Mouse (Mus musculus): ENCODE data around the gene Zfp39.

The Zfp39 gene

GRCm38 (mm10) chr11:58903511-58904409, at the start of gene Zfp39:
Zfp39 (minus strand) TSS chr11:58904225.
- peak; percentile 95 for DNase-seq (ENCODE audit: low spot score)

DNA sequence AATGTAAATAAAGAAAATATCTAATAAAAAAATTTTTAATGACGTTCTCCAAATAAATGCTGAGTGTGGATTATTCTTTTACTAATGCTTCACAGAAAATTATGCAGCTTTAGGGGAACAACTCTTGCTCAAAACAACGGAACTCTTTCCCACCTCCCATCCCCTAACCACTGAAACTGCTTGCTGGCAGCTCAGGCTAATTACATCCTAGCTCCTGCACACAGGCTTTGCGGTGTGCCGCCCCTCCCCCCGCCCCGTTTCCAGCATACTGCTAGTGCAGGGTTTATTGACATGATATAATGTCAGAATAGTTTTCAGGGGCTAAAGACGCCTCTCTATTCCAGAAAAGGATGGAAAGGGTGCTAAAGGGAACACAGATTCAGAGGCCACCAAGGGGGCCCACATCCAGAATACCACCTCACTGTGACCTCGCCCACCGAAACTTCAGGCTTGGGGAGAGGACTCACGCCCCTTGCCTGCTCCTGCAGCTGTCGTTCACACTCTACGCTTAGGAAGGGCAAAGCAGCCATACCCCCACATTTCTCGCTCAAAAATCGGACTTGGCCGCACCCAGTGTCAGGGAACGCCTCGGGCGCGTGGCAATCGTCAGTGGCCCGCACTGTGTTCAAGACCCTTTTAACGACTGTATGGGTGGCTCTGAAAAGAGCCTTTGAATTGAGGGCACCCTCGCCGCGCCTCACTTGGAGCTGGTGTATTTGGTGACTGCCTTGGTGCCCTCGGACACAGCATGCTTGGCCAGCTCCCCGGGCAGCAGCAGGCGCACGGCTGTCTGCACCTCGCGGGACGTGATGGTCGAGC, 49.5 kb upstream of the Zfp39 start:
- no peak for DNase-seq (ENCODE audit: low spot score)

GRCm38 (mm10) chr11:58951210-58951609, 47.2 kb upstream of the Zfp39 start:
- DNase-seq (ENCODE audit: low spot score): no peak

DNA sequence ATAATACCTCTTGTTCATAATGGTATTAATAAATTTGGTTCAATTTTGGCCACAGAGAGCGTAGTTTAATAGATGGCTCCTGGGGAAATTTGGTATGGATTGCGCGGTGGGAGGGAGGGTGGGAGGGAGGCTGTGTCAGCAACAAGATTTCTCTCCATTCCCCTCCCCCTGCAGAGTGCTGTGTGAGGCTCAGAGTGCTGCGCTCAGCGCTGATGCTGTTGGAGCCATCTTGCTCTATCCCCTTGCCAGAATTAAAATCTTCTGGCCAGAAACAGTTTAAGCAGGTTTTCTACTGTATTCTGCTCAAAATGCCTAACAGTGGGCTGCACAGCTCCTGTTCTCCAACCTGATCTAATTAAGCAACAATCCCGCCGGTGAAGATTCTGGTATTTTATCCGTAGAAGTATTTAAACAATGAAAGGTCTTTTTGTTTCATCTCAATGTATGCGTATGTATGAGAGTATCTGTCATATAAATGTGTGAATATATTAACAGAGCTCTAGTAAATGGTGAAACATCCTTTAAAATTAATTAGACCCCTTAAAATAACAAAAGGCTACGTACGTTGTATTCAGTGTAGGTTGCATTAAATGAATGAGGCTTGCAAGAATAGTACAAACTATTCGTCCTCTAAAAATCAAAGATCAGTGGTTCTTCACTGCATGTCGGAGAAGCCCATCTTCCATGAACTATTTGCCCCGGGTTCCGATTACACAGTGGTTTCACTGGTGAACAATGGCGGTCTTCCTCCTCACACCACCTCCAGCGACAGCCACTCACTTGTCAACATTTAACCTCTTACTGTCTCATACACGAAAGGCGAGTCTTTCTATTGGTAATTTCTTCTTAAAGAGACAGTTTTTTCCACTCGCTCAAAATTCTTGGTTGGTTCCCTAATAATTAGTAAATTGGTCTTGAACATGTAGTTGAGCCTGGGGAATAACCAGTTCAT, 45.7 kb upstream of the Zfp39 start:
- no peak for DNase-seq (ENCODE audit: low spot score)

- peak; percentile 15 for DNase-seq (ENCODE audit: low spot score)
Observed at GRCm38 (mm10) chr11:58948542-58949479, 44.8 kb upstream of the Zfp39 start, which contains the start of gene Hist3h2ba. Hist3h2ba (plus strand) TSS chr11:58948920.

- no peak for DNase-seq (ENCODE audit: low spot score)
Observed at GRCm38 (mm10) chr11:58947798-58948528, 43.9 kb upstream of the Zfp39 start.

GRCm38 (mm10) chr11:58947306-58947705, 43.3 kb upstream of the Zfp39 start:
- DNase-seq (ENCODE audit: low spot score): no peak

DNA sequence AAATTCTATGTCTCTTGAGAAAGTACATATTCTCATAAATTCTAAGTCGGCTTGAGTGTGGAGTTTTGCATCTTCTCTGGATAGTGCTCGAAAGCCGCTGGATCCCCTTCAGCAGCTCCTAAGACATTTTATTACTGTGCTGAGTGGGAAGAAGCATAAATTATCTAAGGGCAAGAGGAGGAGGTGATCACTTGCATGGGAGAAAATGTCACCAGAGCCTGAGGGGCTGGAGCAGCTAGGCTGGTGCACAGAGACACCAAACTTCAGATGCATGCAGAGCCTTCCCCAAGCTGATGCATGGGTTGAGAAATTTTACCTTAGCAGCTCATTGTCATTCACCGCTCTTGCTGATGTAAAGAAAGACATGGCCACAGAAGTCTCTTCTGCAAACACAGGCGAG, 40.1 kb upstream of the Zfp39 start:
- no peak for DNase-seq (ENCODE audit: low spot score)

DNA sequence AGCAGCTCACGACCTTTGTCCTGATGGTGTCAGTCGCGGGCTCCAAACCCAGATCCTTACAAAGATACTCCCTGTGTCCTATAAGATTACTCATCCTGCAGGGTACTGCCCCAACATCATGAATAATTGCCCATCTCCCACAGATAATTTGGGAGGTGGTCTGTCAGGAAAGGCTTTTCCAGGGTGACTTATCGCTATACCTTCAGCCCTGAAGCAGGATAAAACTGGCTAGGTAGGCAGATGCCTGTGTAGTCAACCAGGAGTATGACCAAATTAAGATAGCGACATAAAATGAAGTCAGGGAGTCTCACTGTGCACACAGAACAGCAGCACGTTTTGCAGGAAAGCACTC, 35.0 kb upstream of the Zfp39 start:
- DNase-seq (ENCODE audit: low spot score): no peak

GRCm38 (mm10) chr11:58938322-58939087, 34.5 kb upstream of the Zfp39 start, which contains the start of gene Rnf187:
Rnf187 (minus strand) TSS chr11:58938916.
- peak; percentile 90 for DNase-seq (ENCODE audit: low spot score)

DNA sequence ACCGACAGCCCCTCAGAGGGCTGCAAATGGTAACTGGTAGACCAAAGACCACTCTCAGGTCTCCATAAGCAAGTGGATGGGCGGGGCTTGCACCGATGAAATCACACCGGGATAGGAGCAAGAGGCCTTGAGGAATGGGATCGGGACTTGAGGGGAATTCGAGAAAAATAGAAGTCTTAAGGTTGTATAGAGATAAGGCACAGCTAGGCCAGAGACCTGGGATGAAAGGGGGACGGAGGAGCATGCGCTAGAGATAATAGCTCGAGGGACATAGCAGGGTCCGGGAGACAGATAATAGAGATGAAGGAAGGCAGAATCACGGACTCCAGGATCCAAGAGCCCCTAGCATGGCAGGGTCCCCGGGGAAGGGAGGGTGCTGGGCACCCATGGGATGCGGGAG, 33.9 kb upstream of the Zfp39 start:
- no peak for DNase-seq (ENCODE audit: low spot score)

DNA sequence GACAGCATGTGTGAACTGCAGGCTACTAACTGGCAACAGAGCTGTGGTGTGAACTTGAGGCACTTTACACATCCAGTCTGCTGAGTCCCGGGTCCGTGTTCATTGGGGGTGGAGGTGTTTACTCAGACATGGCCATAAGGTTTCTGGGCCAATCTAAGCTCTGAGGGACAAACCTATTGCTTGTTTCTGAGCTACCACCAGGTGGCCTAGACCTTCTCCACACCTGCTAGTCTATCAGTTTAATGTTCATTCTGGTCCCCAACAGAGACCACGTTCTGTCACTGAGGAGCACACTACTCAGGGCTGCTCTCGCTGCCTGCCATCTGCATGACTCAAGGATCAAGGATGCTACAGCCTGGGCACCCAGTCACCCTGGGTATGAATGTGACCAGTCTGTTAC, 27.6 kb upstream of the Zfp39 start:
- no peak for DNase-seq (ENCODE audit: low spot score)

GRCm38 (mm10) chr11:58930254-58930653, 26.2 kb upstream of the Zfp39 start:
- no peak for DNase-seq (ENCODE audit: low spot score)

DNA sequence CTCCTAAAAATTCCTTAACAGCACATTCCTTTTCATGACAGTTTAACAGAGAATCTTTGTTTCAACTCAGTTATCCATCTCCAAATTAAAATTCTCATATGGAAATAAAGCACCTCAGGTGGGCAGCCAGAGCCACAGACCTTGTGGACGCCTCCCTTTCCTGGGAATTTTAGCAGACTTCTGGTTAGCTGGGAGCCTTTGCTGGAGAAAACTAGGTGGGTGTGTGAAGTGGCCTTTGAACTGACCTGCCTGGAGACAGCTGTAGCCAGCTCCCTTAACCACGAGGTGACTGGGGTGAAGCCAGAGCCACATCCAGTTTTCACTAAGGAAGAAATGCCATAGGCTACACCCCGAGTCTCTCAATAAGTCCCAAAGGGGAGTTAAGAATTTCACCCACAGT, 25.6 kb upstream of the Zfp39 start:
- no peak for DNase-seq (ENCODE audit: low spot score)

DNA sequence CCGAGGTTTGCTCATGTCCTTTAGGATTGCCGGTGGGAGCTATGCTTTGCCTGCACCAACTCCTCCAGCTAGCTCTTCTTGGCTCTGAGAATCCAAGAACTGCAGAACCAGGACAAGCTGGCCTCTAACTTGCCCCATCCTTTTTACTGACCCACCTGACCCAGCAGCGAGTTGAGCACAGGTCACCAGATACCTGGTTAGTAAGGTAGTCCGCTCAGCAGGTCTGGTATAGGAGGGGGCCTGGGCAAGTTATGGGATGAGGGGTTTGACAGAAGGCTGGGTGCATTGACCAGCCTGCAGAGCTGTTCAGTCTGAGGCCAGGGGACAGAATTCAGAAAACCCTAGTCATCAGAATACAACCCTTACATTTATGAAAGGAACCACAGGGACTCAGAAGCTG, 25.0 kb upstream of the Zfp39 start:
- no peak for DNase-seq (ENCODE audit: low spot score)

DNA sequence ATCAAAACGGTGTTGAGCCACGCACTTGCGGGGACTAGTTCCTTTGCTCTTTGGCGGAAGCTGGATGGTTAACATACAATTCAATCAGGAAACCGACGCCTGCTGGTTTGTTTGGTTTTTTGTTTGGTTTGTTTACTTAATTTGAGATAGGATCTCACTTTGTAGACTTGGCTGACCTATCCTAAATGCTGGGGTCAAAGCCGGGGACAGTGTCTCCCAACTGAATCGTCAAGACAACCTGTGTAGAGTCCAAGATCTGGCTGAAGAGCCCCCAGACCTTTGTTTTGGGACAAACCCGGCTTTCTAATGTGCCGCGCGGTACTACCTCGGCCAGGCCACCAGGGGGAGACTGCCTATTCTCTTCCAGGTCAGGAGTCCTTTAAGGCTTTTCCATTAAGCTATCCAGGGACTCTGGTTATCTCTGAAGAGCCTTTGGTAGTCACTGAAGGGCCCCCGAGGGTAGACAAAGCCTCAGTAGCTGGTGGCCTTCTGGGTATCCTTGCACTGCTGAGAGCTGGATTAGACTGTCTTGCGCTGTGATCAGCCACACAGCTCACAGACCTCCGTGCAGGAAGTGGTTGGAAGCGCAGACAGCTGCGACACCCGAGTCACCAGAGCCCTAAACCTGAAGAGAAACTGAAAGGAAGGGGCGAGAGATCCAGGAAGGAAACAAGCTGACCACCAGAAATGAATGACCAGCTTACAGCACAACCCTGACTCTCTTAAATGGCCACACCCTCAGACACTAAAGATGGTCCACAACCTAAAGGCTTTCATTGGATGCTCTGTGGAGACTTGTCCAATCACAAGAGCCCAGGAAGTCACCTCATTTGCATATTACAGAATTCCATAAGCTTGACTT, 24.0 kb upstream of the Zfp39 start:
- DNase-seq (ENCODE audit: low spot score): peak; percentile 35

DNA sequence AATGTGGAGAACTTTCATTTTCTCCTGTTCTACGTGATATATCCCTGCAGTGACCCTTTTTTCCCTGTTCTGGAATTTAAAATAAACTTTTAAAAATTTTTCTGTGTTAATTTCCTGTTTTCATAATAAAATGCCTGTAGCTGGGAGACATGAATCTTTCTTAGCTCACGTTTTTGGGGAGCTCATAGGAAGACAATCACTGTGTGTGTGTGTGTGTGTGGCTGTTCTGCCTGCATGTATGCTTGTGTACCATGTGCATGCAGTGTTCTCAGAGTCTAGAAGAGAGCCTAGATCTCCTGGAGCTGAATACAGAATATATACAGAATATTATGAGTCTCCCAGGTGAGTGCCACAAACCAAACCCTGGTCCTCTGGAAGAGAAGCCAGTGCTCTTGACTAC, 23.0 kb upstream of the Zfp39 start:
- no peak for DNase-seq (ENCODE audit: low spot score)

DNA sequence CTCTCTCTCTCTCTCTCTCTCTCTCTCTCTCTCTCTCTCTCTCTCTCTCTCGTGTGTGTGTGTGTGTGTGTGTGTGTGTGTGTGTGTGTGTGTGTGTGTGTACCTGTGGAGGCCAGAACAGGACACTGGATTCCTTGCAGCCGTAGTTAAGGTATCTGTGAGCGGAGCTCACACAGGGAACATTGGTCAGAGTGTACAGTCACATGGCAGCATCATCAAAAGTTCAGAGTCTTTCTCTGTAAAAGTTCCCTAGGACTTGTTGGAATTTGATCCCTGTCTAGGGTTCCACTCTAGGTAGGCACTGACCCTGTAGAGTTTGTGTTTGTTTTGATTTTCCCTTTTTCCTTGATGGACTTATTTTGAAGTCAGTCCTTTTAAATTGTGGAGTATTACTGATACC, 22.6 kb upstream of the Zfp39 start:
- no peak for DNase-seq (ENCODE audit: low spot score)
